Mouse (Mus musculus): ENCODE results near the gene Grk6. TPM values are rescaled to one million over a fixed set of nuclear protein-coding genes. Genes with fewer than 3 reads are reported as not detected.

Gene Grk6
- 458 TPM for total RNA-seq (2023)

GRCm38 (mm10) chr13:55444937-55445315 is at the start of gene Grk6:
Gene Grk6 (plus strand): TSS chr13:55445072.

GRCm38 (mm10) chr13:55398088-55398487 is 46.8 kb upstream of the Grk6 start, which contains the start of gene Slc34a1:
Gene Slc34a1 (plus strand): TSS chr13:55398187.

GRCm38 (mm10) chr13:55414743-55415380 is 30.0 kb upstream of the Grk6 start, which contains the start of gene Pfn3:
Gene Pfn3 (minus strand): TSS chr13:55415232.

GRCm38 (mm10) chr13:55426613-55427012 is 18.3 kb upstream of the Grk6 start, which contains the start of gene F12:
Gene F12 (minus strand): TSS chr13:55426793.

GRCm38 (mm10) chr13:55464027-55464884 is 19.4 kb downstream of the Grk6 start, which contains the start of gene Prr7:
Gene Prr7 (plus strand): TSS chr13:55464267.

GRCm38 (mm10) chr13:55487578-55488498 is 43.0 kb downstream of the Grk6 start, which contains the start of gene Dbn1:
Gene Dbn1 (minus strand): TSS chr13:55488111.

Other genes with a start within 250 kb of the Grk6 start
- 181 TPM for gene Nsd1, start 235.3 kb upstream of the Grk6 start, total RNA-seq (2023)
- gene Prelid1, start 124.6 kb upstream of the Grk6 start, total RNA-seq (2023): 148 TPM
- gene Rab24, start 123.1 kb upstream of the Grk6 start, total RNA-seq (2023): 48.6 TPM
- gene Mxd3, start 115.2 kb upstream of the Grk6 start, total RNA-seq (2023): 0.92 TPM
- 98.9 TPM for gene Lman2, start 82.3 kb upstream of the Grk6 start, total RNA-seq (2023)
- 92.6 TPM for gene Rgs14, start 75.3 kb upstream of the Grk6 start, total RNA-seq (2023)
- gene Slc34a1, start 46.9 kb upstream of the Grk6 start, total RNA-seq (2023): not detected
- gene Pfn3, start 29.8 kb upstream of the Grk6 start, total RNA-seq (2023): not detected
- gene F12, start 18.3 kb upstream of the Grk6 start, total RNA-seq (2023): 0.47 TPM
- gene Prr7, start 19.2 kb downstream of the Grk6 start, total RNA-seq (2023): 50.3 TPM
- gene Dbn1, start 43.0 kb downstream of the Grk6 start, total RNA-seq (2023): 0.24 TPM
- 11.0 TPM for gene Pdlim7, start 68.6 kb downstream of the Grk6 start, total RNA-seq (2023)
- 15.6 TPM for gene Dok3, start 84.2 kb downstream of the Grk6 start, total RNA-seq (2023)
- gene Ddx41, start 91.6 kb downstream of the Grk6 start, total RNA-seq (2023): 74.8 TPM
- 173 TPM for gene Fam193b, start 126.0 kb downstream of the Grk6 start, total RNA-seq (2023)
- 102 TPM for gene Tmed9, start 128.7 kb downstream of the Grk6 start, total RNA-seq (2023)
- gene B4galt7, start 154.8 kb downstream of the Grk6 start, total RNA-seq (2023): 31.1 TPM
- 22.6 TPM for gene Caml, start 177.9 kb downstream of the Grk6 start, total RNA-seq (2023)
- gene Ddx46, start 190.0 kb downstream of the Grk6 start, total RNA-seq (2023): 96.7 TPM
- gene B230219D22Rik, start 248.1 kb downstream of the Grk6 start, total RNA-seq (2023): 24.9 TPM